Mouse (Mus musculus): ENCODE data around the gene Irf2bp1. TPM values are rescaled to one million over a fixed set of nuclear protein-coding genes. Genes with fewer than 3 reads are reported as not detected.

Irf2bp1 gene
- polyA plus RNA-seq, 1 experiment from 2014 or later, result 26.5 TPM

DNA sequence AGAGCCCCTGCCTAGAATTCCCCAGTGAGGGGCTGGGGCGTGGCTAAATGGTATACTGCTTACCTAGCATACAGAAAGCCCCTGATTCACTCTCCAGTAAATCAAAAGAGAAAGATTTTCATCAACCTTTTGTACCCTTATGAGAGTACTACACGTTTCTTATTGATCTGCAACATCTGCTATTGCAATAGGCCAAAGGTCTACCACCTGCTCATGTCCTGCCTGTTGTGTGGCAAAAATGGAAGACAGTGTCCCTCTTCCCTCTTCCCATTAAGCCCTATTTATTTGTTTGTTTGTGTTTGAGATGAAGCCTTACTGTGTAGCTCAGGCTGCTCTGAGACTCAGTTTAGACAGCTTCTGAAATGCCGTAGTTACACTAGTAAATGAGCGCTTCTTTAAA is 12.2 kb downstream of the Irf2bp1 start:
- Histone ChIP-seq H3K4me2 (no peak overlapping the region), H3K27ac (ENCODE audit: low read depth, low read length) (no peak overlapping the region), H3K27me3 (ENCODE audit: control insufficient read depth, insufficient read depth, low read length) (no peaks in the 10 kb centered on the region), H3K4me1 (ENCODE audit: control insufficient read depth, insufficient read depth, low read length) (peaks cover 8% of the 10 kb centered on the region), H3K9ac (ENCODE audit: low read length) (no peak overlapping the region), H3K9me3 (ENCODE audit: control insufficient read depth, low read length) (no peaks in the 10 kb centered on the region), H3K4me3 (ENCODE audit: low read depth, low read length) (no peak overlapping the region), H3K36me3 (ENCODE audit: control insufficient read depth, insufficient read depth, low read length) (no peaks in the 10 kb centered on the region)
- DNase-seq (ENCODE audit: low spot score, missing footprints) (no peak), ATAC-seq (ENCODE audit: low FRiP score) (no peak)
- 85% methylated on average over 4 of the region's 4 CpGs for WGBS

- Histone ChIP-seq H3K9ac (ENCODE audit: low read length) (no peak overlapping the region), H3K27me3 (ENCODE audit: control insufficient read depth, insufficient read depth, low read length) (peaks cover 17% of the 10 kb centered on the region), H3K4me2 (no peak overlapping the region), H3K9me3 (ENCODE audit: control insufficient read depth, low read length) (no peaks in the 10 kb centered on the region), H3K4me1 (ENCODE audit: control insufficient read depth, insufficient read depth, low read length) (no peaks in the 10 kb centered on the region), H3K36me3 (ENCODE audit: control insufficient read depth, insufficient read depth, low read length) (no peaks in the 10 kb centered on the region), H3K4me3 (ENCODE audit: low read depth, low read length) (no peak overlapping the region), H3K27ac (ENCODE audit: low read depth, low read length) (no peak overlapping the region)
- DNase-seq (ENCODE audit: low spot score, missing footprints), result no peak
- ATAC-seq (ENCODE audit: low FRiP score), result no peak
- 93% methylated on average over 7 of the region's 7 CpGs for WGBS
These were observed 14.1 kb downstream of the Irf2bp1 start for GRCm38 (mm10) chr7:19017909-19018308.

GRCm38 (mm10) chr7:19021048-19021447 is 17.2 kb downstream of the Irf2bp1 start:
- ATAC-seq (ENCODE audit: low FRiP score) (no peak), DNase-seq (ENCODE audit: low spot score, missing footprints) (no peak)
- peaks cover 26% of the 10 kb centered on the region for H3K27me3 ChIP-seq (ENCODE audit: control insufficient read depth, insufficient read depth, low read length)
- peaks cover 7% of the 10 kb centered on the region for H3K4me1 ChIP-seq (ENCODE audit: control insufficient read depth, insufficient read depth, low read length)
- no peak overlapping the region for H3K4me2 ChIP-seq
- no peaks in the 10 kb centered on the region for H3K9me3 ChIP-seq (ENCODE audit: control insufficient read depth, low read length)
- no peak overlapping the region for H3K27ac ChIP-seq (ENCODE audit: low read depth, low read length)
- WGBS, result 21% methylated on average over 8 of the region's 8 CpGs
- no peaks in the 10 kb centered on the region for H3K36me3 ChIP-seq (ENCODE audit: control insufficient read depth, insufficient read depth, low read length)
- no peak overlapping the region for H3K9ac ChIP-seq (ENCODE audit: low read length)
- H3K4me3 ChIP-seq (ENCODE audit: low read depth, low read length), result no peak overlapping the region

DNA sequence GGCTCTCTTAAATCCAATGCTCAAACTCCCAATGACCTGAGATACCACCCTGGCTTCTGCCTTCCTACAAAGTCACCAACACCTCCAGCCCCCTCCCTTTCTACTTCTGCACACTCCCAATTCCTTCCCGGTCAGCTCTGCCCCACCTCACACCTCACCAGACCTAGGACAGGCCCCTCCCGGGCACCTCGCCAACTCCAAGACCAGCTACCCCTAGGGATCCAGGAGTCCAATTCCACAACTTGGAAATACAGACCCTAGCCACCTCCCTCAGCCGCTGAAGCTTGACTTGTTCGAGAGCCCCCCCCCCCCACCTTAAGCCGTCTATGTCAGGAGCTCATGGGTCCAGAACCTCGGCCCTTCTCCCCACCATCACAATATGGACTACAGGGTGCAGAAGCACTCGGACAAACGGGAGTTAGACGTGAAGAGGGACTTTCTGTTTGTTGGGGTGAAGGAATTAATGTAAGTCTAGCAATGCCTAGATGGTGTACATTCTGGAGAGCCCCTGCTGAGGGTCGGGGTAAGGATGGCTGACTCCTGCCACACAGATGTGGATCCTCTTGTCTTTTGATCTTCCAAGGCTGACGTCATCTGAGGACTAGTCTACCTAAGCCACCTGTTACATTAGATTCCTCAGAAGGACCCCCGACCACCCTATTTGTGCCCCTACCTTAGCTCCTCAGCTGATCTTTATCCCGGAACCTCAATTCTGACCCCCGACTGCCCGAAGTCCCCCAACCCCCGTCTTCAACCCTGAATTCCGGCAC is 18.5 kb downstream of the Irf2bp1 start:
- no peak overlapping the region for H3K9ac ChIP-seq (ENCODE audit: low read length)

GRCm38 (mm10) chr7:19023357-19023814 is 19.5 kb downstream of the Irf2bp1 start, which contains the start of gene Foxa3:
Gene Foxa3, minus strand, starts transcription at chr7:19023538.
- DNase-seq (ENCODE audit: low spot score, missing footprints) (no peak), ATAC-seq (ENCODE audit: low FRiP score) (peak; percentile 18)

More for the DNA sequence above, 18.5 kb downstream of the Irf2bp1 start:
- Histone ChIP-seq H3K9me3 (ENCODE audit: control insufficient read depth, low read length) (no peaks in the 10 kb centered on the region), H3K27ac (ENCODE audit: low read depth, low read length) (no peak overlapping the region), H3K27me3 (ENCODE audit: control insufficient read depth, insufficient read depth, low read length) (peaks cover 26% of the 10 kb centered on the region), H3K4me3 (ENCODE audit: low read depth, low read length) (no peak overlapping the region), H3K4me1 (ENCODE audit: control insufficient read depth, insufficient read depth, low read length) (peaks cover 7% of the 10 kb centered on the region), H3K4me2 (no peak overlapping the region), H3K36me3 (ENCODE audit: control insufficient read depth, insufficient read depth, low read length) (no peaks in the 10 kb centered on the region)
- no peak for DNase-seq (ENCODE audit: low spot score, missing footprints)
- WGBS, result 70% methylated on average over 18 of the region's 18 CpGs
- no peak for ATAC-seq (ENCODE audit: low FRiP score)

DNA sequence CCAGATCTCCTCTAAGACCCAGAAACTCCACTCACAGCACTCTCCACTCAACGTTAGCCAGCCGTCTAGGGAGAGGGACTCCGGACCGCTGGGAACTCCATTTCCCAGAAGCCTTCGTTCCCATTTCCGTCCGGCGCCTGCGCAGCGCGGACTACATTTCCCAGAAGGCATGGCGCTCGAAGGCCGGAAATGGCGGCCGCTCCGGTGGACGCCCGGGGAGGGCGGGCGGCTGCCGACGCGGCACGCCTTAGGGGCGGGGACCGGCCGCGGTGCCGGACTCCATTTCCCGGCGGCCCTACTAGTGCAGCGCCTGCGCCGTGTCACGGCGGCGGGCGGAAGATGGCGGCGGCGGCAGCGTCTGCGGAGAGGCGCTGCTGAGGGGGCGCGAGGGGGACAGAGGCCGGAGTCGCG is 20.3 kb downstream of the Irf2bp1 start, which contains the start of gene Sympk:
Gene Sympk (plus strand): TSS at position 282 of the 411 bp plus-strand sequence.
- DNase-seq (ENCODE audit: low spot score, missing footprints) (peak; percentile 99), ATAC-seq (ENCODE audit: low FRiP score) (peak; percentile 96)
- H3K9ac ChIP-seq (ENCODE audit: low read length), result peak within 1 kb of the TSS; percentile 93
- H3K4me2 ChIP-seq, result peak within 1 kb of the TSS; percentile 74
- H3K4me3 ChIP-seq (ENCODE audit: low read depth, low read length), result peak within 1 kb of the TSS; percentile 92
- WGBS, result under 1% methylated on average over 48 of the region's 50 CpGs
- peak within 1 kb of the TSS; percentile 48; the same call in 1 of the 2 replicates for H3K27ac ChIP-seq (ENCODE audit: low read depth, low read length)
- H3K4me1 ChIP-seq (ENCODE audit: control insufficient read depth, insufficient read depth, low read length), result peaks cover 7% of the 10 kb centered on the region
- H3K9me3 ChIP-seq (ENCODE audit: control insufficient read depth, low read length), result no peaks in the 10 kb centered on the region
- H3K36me3 ChIP-seq (ENCODE audit: control insufficient read depth, insufficient read depth, low read length), result no peaks in the 10 kb centered on the region
- peaks cover 26% of the 10 kb centered on the region for H3K27me3 ChIP-seq (ENCODE audit: control insufficient read depth, insufficient read depth, low read length)

More at GRCm38 (mm10) chr7:19023357-19023814, 19.5 kb downstream of the Irf2bp1 start, which contains the start of gene Foxa3:
- Histone ChIP-seq H3K4me2 (peak within 1 kb of the TSS; percentile 74), H3K4me1 (ENCODE audit: control insufficient read depth, insufficient read depth, low read length) (peaks cover 7% of the 10 kb centered on the region), H3K9me3 (ENCODE audit: control insufficient read depth, low read length) (no peaks in the 10 kb centered on the region), H3K27ac (ENCODE audit: low read depth, low read length) (peak within 1 kb of the TSS; percentile 48; the same call in 1 of the 2 replicates), H3K36me3 (ENCODE audit: control insufficient read depth, insufficient read depth, low read length) (no peaks in the 10 kb centered on the region), H3K9ac (ENCODE audit: low read length) (peak within 1 kb of the TSS; percentile 93), H3K27me3 (ENCODE audit: control insufficient read depth, insufficient read depth, low read length) (peaks cover 26% of the 10 kb centered on the region), H3K4me3 (ENCODE audit: low read depth, low read length) (peak within 1 kb of the TSS; percentile 92)
- WGBS, result 5% methylated on average over 30 of the region's 30 CpGs

DNA sequence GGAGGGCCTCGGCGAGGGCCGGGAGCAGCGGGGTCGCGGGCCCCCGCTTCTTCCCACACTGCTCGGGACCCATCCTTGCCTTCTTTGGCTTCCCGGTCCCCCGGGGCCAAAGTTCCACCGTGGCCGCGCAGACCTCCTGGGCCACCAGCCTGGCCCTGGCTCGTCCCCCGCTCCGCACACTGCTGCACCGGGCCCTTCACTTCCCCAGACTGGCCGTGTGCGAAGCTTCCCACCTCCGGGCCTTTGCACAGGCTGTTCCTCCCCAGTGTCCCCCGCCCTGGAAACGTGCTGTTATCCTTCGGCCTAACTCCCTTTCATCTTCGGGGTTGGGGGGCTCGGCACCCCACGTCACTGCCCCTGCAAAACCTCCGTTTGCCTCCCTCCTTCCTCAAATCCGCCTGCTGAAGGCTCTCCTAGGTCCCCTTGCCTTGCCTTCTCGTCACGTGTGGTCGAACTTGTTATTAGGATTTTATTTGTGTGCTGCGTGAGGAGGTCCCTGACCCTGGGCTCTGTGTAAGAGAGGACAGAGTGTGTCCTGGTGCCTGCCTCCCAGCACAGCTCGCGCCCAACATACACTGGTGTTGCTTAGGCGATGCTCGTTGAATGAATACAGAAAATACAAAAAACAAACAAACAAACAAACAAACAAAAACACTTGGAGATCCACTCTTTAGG is 20.9 kb downstream of the Irf2bp1 start:
- H3K27me3 ChIP-seq (ENCODE audit: control insufficient read depth, insufficient read depth, low read length), result peaks cover 26% of the 10 kb centered on the region
- peaks cover 7% of the 10 kb centered on the region for H3K4me1 ChIP-seq (ENCODE audit: control insufficient read depth, insufficient read depth, low read length)
- DNase-seq (ENCODE audit: low spot score, missing footprints) (peak; percentile 94), ATAC-seq (ENCODE audit: low FRiP score) (peak; percentile 71)
- H3K4me2 ChIP-seq, result peak overlapping the region; percentile 74
- H3K9ac ChIP-seq (ENCODE audit: low read length), result peak overlapping the region; percentile 93
- peak overlapping the region; percentile 92 for H3K4me3 ChIP-seq (ENCODE audit: low read depth, low read length)
- 3% methylated on average over 36 of the region's 36 CpGs for WGBS
- peaks cover 5% of the 10 kb centered on the region for H3K36me3 ChIP-seq (ENCODE audit: control insufficient read depth, insufficient read depth, low read length)
- no peaks in the 10 kb centered on the region for H3K9me3 ChIP-seq (ENCODE audit: control insufficient read depth, low read length)
- peak overlapping the region; percentile 48; the same call in 1 of the 2 replicates for H3K27ac ChIP-seq (ENCODE audit: low read depth, low read length)

- H3K36me3 ChIP-seq (ENCODE audit: control insufficient read depth, insufficient read depth, low read length), result peaks cover 20% of the 10 kb centered on the region
- H3K4me2 ChIP-seq, result no peak overlapping the region
- peaks cover 7% of the 10 kb centered on the region for H3K4me1 ChIP-seq (ENCODE audit: control insufficient read depth, insufficient read depth, low read length)
- DNase-seq (ENCODE audit: low spot score, missing footprints), result no peak
- no peaks in the 10 kb centered on the region for H3K9me3 ChIP-seq (ENCODE audit: control insufficient read depth, low read length)
- H3K9ac ChIP-seq (ENCODE audit: low read length), result no peak overlapping the region
- ATAC-seq (ENCODE audit: low FRiP score), result no peak
- no peak overlapping the region for H3K4me3 ChIP-seq (ENCODE audit: low read depth, low read length)
- no peak overlapping the region for H3K27ac ChIP-seq (ENCODE audit: low read depth, low read length)
- H3K27me3 ChIP-seq (ENCODE audit: control insufficient read depth, insufficient read depth, low read length), result peaks cover 8% of the 10 kb centered on the region
These were observed 24.2 kb downstream of the Irf2bp1 start for GRCm38 (mm10) chr7:19028067-19028466.

Measured in midbrain, embryonic 11.5 days (tissue).